Mouse (Mus musculus) bone marrow, adult 2 months (tissue): ENCODE results near the gene Gm42906. TPM values are rescaled to one million over a fixed set of nuclear protein-coding genes. Genes with fewer than 3 reads are reported as not detected.

Experiments used
- H3K27ac ChIP-seq: fragments of 200-500 bp; 2 replicates; pipeline ENCODE4 v1.5.1; 2012; ENCODE audit warnings: low read depth, mild to moderate bottlenecking, control low read depth, inconsistent platforms, low read length; ENCODE audit not compliant: control insufficient read depth, poor library complexity, insufficient read depth
- H3K4me1 ChIP-seq: fragments of 200-500 bp; 2 replicates; pipeline ENCODE4 v1.6.1; 2011; ENCODE audit warnings: low read length; ENCODE audit not compliant: control insufficient read depth, insufficient read depth
- H3K4me3 ChIP-seq: fragments of 200-500 bp; replicated peaks from 2 replicates; pipeline ENCODE3; 2011; ENCODE audit warnings: mild to moderate bottlenecking, low read depth, low read length, control low read depth; ENCODE audit not compliant: control insufficient read depth
- CTCF ChIP-seq: fragments of 200-500 bp; IDR thresholded peaks from 2 replicates; pipeline ENCODE4 v1.5.1; 2011; ENCODE audit warnings: low read length, control low read depth; ENCODE audit not compliant: control insufficient read depth, insufficient read depth
- POLR2A ChIP-seq: fragments of 200-500 bp; IDR thresholded peaks from 2 replicates; pipeline ENCODE4 v1.6.1; 2011; ENCODE audit warnings: low read depth, mild to moderate bottlenecking, control low read depth, low read length, borderline replicate concordance; ENCODE audit not compliant: control insufficient read depth
- WGBS: fragments of 180-500 bp; shearing (Covaris S2); methylation state at CpG from one replicate; pipeline ENCODE4 v1.1.7; 2018; 5-methylcytosine and 5-hydroxymethylcytosine counted together
- polyA plus RNA-seq: library from polyadenylated mRNA; stranded (reverse); fragments of >200 nt; gene quantifications from 2 replicates; pipeline ENCODE4 v1.2.4, GENCODE M21; 2011; ENCODE audit warnings: low replicate concordance; ENCODE audit not compliant: missing spikeins, insufficient read depth, insufficient read length

The Gm42906 gene
- polyA plus RNA-seq, 1 experiment, result not detected

DNA sequence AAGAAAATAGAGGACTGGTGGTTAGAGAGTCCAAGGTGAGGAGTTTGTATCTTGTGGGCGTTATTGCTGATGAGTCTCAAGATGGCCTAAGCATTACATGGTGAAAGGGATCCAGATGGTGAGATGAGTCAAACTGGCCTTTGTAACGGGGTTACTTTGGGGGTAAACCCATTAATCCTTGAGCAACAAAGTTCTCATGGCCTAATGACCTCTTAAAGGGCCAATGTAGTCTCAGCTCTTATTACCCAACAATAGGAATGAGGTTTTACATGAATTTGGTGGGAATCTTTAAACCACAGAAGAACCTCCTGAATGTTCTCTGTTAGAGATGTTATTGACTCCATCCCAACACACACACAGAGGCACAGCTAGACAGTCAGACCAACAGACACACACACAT is 179.9 kb downstream of the Gm42906 start:
- Histone ChIP-seq H3K27ac (peak overlapping the region; percentile 47; the same call in 1 of the 2 replicates), H3K4me3 (no peak overlapping the region), H3K4me1 (peaks cover 2% of the 10 kb centered on the region; the same call in 1 of the 2 replicates)
- TF ChIP-seq POLR2A (no peak), CTCF (no peak)
- WGBS, result 75% methylated on average over 2 of the region's 2 CpGs

DNA sequence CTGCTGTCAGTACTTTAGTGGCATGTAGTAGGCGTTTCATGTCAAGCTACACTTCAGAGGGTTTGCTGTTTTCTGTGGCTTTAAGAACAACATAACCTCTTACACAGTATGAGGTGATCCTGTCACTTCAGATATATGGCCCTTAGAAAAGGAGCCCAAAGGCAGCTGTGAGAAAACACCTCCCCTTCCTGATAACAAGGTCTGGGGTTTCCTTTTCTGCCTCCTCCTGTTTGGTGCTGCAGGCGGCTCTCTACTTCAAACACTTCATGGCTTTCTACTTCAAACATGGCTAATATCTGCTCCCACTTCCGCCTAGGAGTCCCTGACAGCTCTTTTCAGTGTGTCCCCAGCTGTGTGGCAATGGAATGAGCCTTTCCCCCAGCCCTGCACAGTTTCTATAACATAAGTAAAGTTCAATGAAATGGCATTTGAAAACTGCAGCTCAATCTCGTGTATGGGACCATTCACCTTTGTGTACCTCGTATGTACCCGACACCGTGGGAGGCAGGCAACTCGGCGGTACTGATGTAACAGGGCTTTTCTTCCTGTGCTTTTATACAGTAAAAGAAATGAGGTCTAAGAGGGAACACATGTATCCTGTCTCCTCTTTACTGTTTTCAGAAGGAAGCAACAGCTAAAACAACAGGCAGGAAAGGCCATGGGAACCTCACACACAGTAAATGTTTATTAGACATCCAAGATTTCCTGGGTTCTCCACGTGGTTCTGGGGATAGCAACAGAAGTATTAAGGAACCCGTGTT is 180.7 kb downstream of the Gm42906 start:
- Histone ChIP-seq H3K4me3 (no peak overlapping the region), H3K27ac (0 out of 2 replicates have a peak overlapping the region, but pooled peaks have one; percentile 48), H3K4me1 (peaks cover 2% of the 10 kb centered on the region; the same call in 1 of the 2 replicates)
- WGBS, result 19% methylated on average over 11 of the region's 11 CpGs
- TF ChIP-seq CTCF (no peak), POLR2A (no peak)

DNA sequence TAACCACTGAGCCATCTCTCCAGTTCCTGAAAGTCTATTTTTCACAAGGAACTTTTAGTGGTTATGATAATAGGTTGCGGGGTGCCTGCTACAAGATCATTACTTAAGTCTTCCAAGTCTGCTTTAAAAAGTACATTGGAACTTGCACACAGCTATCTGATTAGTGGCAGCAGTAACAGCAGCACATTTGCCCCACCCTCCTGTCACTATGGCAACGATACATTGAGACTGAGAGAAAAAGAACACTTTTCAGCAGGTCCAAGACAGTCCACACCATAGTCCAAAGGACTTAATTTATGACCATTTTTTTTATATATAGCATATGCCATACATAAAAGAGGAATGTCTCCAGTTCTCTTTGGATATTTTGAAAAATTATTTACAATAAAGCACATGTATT is 181.7 kb downstream of the Gm42906 start:
- 58% methylated on average over 2 of the region's 2 CpGs for WGBS
- peaks cover 2% of the 10 kb centered on the region; the same call in 1 of the 2 replicates for H3K4me1 ChIP-seq
- TF ChIP-seq CTCF (no peak), POLR2A (no peak)
- H3K4me3 ChIP-seq, result no peak overlapping the region
- H3K27ac ChIP-seq, result no peak overlapping the region

DNA sequence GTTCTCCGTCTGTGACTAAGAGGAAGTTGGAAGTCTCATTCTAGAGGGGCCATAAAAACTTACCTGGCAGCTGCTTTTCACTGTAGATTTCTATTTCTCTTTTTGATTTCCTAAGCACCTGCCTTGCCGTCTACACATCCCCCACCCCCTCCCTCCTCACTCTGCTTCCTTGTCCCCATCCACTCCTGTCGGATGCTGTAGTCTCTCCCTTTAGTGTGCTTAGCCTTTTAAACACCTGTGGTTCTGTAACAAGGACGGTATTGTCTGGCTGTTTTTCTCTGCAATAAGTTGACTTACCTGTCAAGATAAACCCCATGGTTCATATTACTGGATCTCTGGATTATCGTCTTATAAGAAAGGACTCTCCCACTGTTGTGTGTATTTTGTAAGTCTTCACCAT is 182.4 kb downstream of the Gm42906 start:
- no peak for TF ChIP-seq POLR2A
- no peak for TF ChIP-seq CTCF
- no peak overlapping the region for H3K27ac ChIP-seq
- H3K4me1 ChIP-seq, result peaks cover 2% of the 10 kb centered on the region; the same call in 1 of the 2 replicates
- no peak overlapping the region for H3K4me3 ChIP-seq
- WGBS, result 51% methylated on average over 5 of the region's 5 CpGs

DNA sequence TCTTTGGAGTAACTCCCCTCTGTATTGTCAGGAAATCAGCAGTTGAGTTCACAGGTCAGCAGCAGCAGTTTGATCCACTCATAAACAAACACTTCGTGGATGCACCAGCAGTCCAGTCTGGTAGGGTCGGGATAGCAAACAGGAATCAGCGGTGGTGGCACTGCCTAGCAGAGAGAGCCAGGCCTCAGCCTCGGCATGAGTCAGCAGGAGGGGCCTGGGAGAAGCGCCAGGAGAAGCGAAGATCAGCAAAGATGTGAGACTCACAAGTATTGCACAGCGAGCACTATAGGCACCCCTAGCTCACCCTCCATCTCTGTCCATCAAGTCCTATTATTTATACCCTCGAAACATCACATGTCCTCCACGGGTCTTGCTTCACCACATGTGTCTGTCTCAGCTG is 189.2 kb downstream of the Gm42906 start:
- TF ChIP-seq POLR2A (no peak), CTCF (no peak)
- Histone ChIP-seq H3K4me3 (no peak overlapping the region), H3K4me1 (no peaks in the 10 kb centered on the region), H3K27ac (no peak overlapping the region)
- WGBS, result 80% methylated on average over 9 of the region's 9 CpGs

DNA sequence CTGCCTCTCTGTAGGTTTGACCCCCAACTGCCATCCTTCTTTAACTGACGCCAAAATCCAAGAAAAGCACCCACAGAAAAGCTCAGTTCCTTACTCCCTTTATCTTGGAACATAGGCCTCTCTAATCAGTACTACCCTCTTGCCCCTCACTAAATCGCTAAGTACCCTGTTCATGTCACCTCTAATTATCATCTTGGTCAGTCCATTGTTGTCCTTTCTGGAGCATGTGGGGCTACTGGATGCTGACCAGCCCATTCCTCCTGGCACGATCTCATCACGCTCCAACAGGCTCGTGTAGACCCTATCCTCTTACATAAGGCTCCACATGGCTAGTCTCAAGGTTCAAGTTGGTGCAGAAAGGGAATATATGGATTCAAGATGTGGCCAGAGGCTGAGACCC is 191.6 kb downstream of the Gm42906 start:
- 75% methylated on average over 5 of the region's 5 CpGs for WGBS
- Histone ChIP-seq H3K27ac (no peak overlapping the region), H3K4me3 (no peak overlapping the region), H3K4me1 (no peaks in the 10 kb centered on the region)
- TF ChIP-seq POLR2A, result no peak
- no peak for TF ChIP-seq CTCF

DNA sequence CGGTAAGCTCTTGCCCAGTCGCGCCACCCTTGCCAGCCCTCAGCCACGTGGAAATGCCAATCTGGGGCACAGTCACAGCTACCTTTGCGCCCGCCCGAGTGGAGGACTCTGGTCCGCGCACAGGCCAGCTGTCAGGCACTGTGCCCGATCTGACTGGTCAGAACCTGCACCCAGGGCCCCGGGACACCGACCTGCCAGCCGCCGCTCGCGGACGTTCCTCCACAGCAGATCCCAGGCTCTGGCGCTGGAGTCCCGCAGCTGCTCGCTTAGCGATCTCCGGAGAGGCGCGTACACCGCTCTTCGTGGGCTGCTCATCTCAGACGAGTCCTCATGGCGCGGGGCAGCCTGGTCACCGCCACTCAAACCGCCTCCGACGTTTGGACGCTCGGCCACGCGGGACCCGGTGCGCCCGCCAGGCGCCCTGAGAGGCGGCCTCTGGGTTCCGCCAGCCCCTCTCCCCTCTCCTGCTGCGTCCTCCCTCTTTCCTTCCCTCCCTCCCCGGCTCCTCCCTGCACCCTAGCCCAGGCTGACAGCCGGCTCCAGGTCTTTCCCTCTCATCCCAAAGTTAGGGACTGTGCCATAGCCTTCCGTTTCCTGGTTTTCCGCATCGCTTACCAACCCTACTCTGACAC is 194.4 kb downstream of the Gm42906 start, which contains the start of gene Stard13:
Stard13 (minus strand) TSS at position 437 of the 632 bp plus-strand sequence.
- no peaks in the 10 kb centered on the region for H3K4me1 ChIP-seq
- no peak within 1 kb of the TSS for H3K27ac ChIP-seq
- WGBS, result 1% methylated on average over 49 of the region's 49 CpGs
- no peak for TF ChIP-seq CTCF
- TF ChIP-seq POLR2A, result no peak
- H3K4me3 ChIP-seq, result no peak within 1 kb of the TSS

DNA sequence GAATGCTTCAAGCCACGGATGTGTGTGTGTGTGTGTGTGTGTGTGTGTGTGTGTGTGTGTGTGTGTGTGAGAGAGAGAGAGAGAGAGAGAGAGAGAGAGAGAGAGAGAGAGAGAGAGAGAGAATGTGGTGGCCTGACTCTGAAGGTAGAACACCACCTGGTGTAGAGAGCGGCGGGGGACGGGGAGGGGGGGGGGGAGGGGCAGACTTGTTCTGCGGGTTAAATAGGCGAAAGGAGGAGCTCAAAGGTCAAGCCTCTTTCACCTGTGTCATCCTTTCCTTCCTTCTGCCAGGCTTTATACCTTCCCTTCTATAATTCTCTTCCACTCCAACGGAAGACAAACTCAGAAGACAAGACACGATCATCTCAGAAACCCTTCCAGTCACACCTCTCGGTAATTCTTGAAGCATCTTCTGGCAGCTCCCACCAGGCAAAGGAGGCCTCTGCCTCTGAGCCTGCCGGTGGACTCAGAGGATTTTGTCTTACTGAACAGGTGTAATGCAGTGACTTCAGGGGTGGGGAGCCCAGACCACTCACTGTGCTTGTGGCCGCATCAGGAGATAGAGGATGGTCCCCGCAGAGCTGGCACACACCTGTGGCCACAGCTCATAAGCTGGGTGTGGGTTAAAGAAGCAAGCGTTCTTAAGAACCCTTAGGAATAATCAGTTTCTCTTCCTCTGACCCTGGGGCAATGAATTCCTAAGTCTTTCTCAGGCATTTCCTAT is 195.2 kb downstream of the Gm42906 start:
- 45% methylated on average over 10 of the region's 13 CpGs for WGBS
- no peak for TF ChIP-seq POLR2A
- TF ChIP-seq CTCF, result no peak
- H3K4me1 ChIP-seq, result no peaks in the 10 kb centered on the region
- H3K27ac ChIP-seq, result no peak overlapping the region
- H3K4me3 ChIP-seq, result no peak overlapping the region

DNA sequence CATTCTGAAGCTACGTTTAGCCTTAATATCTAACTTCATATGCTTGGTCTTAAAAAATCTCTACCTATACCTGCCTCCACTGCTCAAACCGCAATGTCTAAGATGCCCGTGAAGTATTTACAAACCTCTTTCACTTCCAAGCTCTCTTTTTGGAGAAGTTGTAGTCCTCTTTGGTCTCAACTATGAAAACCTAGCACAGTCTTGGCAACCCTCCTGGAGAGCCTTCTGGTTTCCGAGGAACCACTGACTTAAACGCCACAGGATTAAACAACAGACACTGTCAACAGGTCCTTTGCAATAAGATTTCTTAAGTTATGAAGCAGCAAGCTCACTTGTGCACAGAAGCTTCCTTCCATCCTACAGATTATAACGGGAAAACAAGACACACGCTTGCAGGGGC is 196.1 kb downstream of the Gm42906 start:
- no peaks in the 10 kb centered on the region for H3K4me1 ChIP-seq
- TF ChIP-seq CTCF (no peak), POLR2A (no peak)
- H3K27ac ChIP-seq, result no peak overlapping the region
- no peak overlapping the region for H3K4me3 ChIP-seq
- WGBS, result 81% methylated on average over 7 of the region's 7 CpGs
